Mouse (Mus musculus): ENCODE results near the gene Gm20388.

DNA sequence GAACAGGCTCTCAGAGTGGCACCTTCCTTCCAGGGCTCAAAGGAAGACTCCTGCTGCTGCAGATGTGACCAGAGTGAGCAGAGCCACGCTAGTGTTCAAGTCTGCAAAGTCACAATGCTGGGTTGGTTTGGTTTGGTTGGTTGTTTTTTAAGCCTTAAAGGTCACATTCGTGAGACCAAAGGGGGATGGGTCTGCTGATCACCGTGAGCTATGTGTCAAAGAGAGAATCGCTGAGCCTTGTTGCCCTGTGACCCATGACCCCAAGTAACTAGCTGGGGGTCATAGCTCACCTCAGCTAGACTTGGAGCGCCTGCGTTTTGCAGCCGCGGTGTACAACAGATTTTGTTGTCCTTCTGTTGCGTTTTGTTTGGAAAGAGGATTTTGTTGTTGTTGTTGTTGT lies 1460.6 kb downstream of the Gm20388 start:
- TF ChIP-seq CTCF (IDR thresholded peaks at IDR 0.05; ENCODE audit: low read depth, low read length) (no peak), GATA1 (IDR thresholded peaks at IDR 0.05; ENCODE audit: borderline replicate concordance, low read length) (no peak), TAL1 (conservative IDR thresholded peaks at IDR 0.05; ENCODE audit: low read depth, low read length) (no peak), POLR2AphosphoS5 (IDR thresholded peaks at IDR 0.05; ENCODE audit: insufficient replicate concordance, low read depth, low read length) (no peak), GATA2 (IDR thresholded peaks at IDR 0.05; ENCODE audit: borderline replicate concordance, low read depth, low read length) (no peak)

All from G1E (cell line).